Mouse (Mus musculus): ENCODE measurements around the gene Elfn1.

Gene Elfn1

DNA sequence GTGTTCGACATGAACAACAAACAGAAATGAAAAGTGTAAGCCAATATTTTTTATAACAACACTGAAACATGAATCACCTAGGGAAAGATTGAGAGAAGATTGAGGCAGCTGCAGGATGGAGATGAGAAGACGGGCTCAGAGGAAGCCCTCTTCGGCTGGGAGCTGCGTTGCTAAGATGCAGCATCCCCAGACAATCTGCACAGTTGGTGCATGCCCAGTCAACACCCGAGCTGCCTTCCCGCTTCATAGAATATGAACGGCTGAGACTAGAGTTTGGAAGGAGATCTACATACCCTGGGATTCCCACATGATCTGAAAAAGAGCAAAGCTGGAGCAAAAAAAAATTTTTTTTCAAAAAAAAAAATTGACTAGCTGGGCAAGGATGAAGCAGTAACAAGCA is 111.0 kb downstream of the Elfn1 start:
- peak in 1 of 2 experiments; percentile 18 for DNase-seq (ENCODE audit: inconsistent age in 2 of 2, low spot score in 1 of 2)

- DNase-seq (ENCODE audit: inconsistent age in 2 of 2, low spot score in 1 of 2) = peak in 1 of 2 experiments; percentile 74
Observed at GRCm38 (mm10) chr5:140019616-140020015, 111.9 kb downstream of the Elfn1 start.

- DNase-seq (ENCODE audit: inconsistent age in 2 of 2, low spot score in 1 of 2) = no peak
Observed at GRCm38 (mm10) chr5:140021755-140022154, 114.0 kb downstream of the Elfn1 start.

GRCm38 (mm10) chr5:140022861-140023260 is 115.1 kb downstream of the Elfn1 start:
- DNase-seq (ENCODE audit: inconsistent age in 2 of 2, low spot score in 1 of 2) = no peak

DNA sequence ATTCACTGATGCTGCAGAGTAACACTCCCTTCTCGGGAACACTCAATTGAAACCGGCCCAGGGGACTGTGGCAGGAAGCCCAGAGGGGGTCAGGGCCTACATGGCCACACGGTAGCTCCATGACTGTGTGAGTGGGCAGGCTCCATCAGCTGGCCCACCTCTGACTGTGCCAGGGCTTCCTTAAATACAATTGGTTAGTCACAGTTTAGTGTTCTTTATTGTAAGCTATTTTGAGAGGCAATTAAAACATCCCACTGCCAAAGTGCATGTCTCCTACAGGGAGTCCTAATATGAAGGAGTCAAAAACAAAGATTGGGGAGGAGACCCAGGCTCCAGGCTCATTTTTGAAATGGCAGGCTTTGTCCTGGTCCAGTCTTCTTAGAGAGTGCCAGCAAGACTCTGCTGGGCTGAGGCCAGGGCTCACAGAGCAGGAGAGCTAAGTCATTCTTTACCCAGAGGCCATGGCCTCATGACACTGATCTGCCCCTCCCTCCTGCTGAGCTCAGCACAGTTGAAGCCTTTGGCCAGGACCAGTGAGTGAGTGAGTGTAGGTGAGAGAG is 116.3 kb downstream of the Elfn1 start:
- DNase-seq (ENCODE audit: inconsistent age in 2 of 2, low spot score in 1 of 2) = peak; percentile 79 to 90
